Mouse (Mus musculus) erythroid progenitor cell, adult 5-6 weeks (primary cell): ENCODE data around the gene Olfr138. TPM values are rescaled to one million over a fixed set of nuclear protein-coding genes. Genes with fewer than 3 reads are reported as not detected.

Experiments
- ATAC-seq: replicated peaks from 2 replicates; pipeline ENCODE4 v1.8.0; 2016; ENCODE audit warnings: moderate number of reproducible peaks, mild to moderate bottlenecking, moderate TSS enrichment, inconsistent platforms; ENCODE audit not compliant: poor library complexity, low FRiP score, severe bottlenecking
- total RNA-seq, 2 experiments: library from RNA; stranded (forward) in 1 of 2; stranded (reverse) in 1 of 2; fragments of 150-400 nt in 1 of 2; fragments of 186-747, 209-891 nt in 1 of 2; gene quantifications; 2 replicates each; pipeline versions ENCODE4 v1.2.3 to v1.2.4; 2015 to 2017; ENCODE audit warnings: low replicate concordance in 2 of 2

Gene Olfr138
- total RNA-seq (2015; ENCODE audit: low replicate concordance), result not detected in 2 replicates
- not detected in 2 replicates for total RNA-seq (2017; ENCODE audit: low replicate concordance)

DNA sequence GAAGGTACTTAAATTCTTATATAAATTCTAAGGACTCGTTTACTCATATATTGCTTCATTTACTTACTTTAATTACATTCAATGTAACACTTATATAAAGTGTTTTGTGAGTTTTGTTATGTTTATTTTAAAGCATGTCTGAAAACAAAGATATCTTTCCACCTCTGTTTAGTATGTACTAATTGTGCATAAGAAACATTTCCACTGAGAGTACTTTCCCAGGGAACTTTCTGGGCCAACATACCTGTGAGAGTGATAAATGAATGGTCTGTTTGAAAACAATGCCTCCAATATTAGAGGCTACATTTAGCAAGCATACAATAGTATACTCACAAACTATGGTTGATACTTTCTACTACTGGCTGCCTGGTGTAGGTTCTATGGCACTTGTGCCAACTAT lies at the start of gene Olfr138:
TSS of gene Olfr138 (plus strand) at position 301 of the 400 bp plus-strand sequence.
- no peak for ATAC-seq

DNA sequence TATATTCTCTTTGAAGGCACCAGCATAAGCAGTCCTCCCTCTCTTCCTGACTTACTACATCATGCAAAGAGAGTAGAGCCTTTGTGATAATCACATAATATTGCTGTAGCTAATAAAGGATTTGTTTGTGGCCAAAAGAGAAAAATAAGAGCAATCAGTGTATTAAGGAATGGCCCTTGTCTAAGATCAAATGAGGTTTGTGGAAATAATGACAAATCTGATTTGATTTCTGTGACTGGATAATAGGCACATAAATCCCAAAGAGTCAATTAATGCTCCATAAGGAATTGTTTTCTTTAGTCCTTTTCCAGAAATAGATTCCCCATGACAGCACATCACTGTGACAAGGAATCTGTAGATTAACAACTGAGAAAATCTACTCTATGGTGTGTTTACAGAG lies 46.6 kb downstream of the Olfr138 start, which contains the start of gene Olfr137:
TSS of gene Olfr137 (minus strand) at position 101 of the 400 bp plus-strand sequence.
- no peak for ATAC-seq

Other genes starting within 250 kb of the Olfr138 start
- gene Olfr129, start 201.0 kb upstream of the Olfr138 start, total RNA-seq (2015; ENCODE audit: low replicate concordance), result not detected in 2 replicates
- gene Olfr129, start 201.0 kb upstream of the Olfr138 start, total RNA-seq (2017; ENCODE audit: low replicate concordance), result not detected in 2 replicates
- not detected in 2 replicates for gene Olfr130, start 197.1 kb upstream of the Olfr138 start, total RNA-seq (2015; ENCODE audit: low replicate concordance)
- not detected in 2 replicates for gene Olfr130, start 197.1 kb upstream of the Olfr138 start, total RNA-seq (2017; ENCODE audit: low replicate concordance)
- not detected in 2 replicates for gene Olfr131, start 172.3 kb upstream of the Olfr138 start, total RNA-seq (2015; ENCODE audit: low replicate concordance)
- not detected in 2 replicates for gene Olfr131, start 172.3 kb upstream of the Olfr138 start, total RNA-seq (2017; ENCODE audit: low replicate concordance)
- gene Olfr132, start 126.5 kb upstream of the Olfr138 start, total RNA-seq (2015; ENCODE audit: low replicate concordance), result not detected in 2 replicates
- gene Olfr132, start 126.5 kb upstream of the Olfr138 start, total RNA-seq (2017; ENCODE audit: low replicate concordance), result not detected in 2 replicates
- not detected in 2 replicates for gene Olfr133, start 115.8 kb upstream of the Olfr138 start, total RNA-seq (2015; ENCODE audit: low replicate concordance)
- not detected in 2 replicates for gene Olfr133, start 115.8 kb upstream of the Olfr138 start, total RNA-seq (2017; ENCODE audit: low replicate concordance)
- not detected in 2 replicates for gene Olfr134, start 89.6 kb upstream of the Olfr138 start, total RNA-seq (2015; ENCODE audit: low replicate concordance)
- not detected in 2 replicates for gene Olfr134, start 89.6 kb upstream of the Olfr138 start, total RNA-seq (2017; ENCODE audit: low replicate concordance)
- gene Olfr135, start 56.7 kb upstream of the Olfr138 start, total RNA-seq (2015; ENCODE audit: low replicate concordance), result not detected in 2 replicates
- gene Olfr135, start 56.7 kb upstream of the Olfr138 start, total RNA-seq (2017; ENCODE audit: low replicate concordance), result not detected in 2 replicates
- not detected in 2 replicates for gene Olfr137, start 46.5 kb downstream of the Olfr138 start, total RNA-seq (2015; ENCODE audit: low replicate concordance)
- not detected in 2 replicates for gene Olfr137, start 46.5 kb downstream of the Olfr138 start, total RNA-seq (2017; ENCODE audit: low replicate concordance)
- gene Olfr136, start 68.8 kb downstream of the Olfr138 start, total RNA-seq (2015; ENCODE audit: low replicate concordance), result not detected in 2 replicates
- not detected in 2 replicates for gene Olfr136, start 68.8 kb downstream of the Olfr138 start, total RNA-seq (2017; ENCODE audit: low replicate concordance)
- gene Esp36, start 159.2 kb downstream of the Olfr138 start, total RNA-seq (2015; ENCODE audit: low replicate concordance), result not detected in 2 replicates
- not detected in 2 replicates for gene Esp36, start 159.2 kb downstream of the Olfr138 start, total RNA-seq (2017; ENCODE audit: low replicate concordance)